Mouse (Mus musculus): ENCODE results near the gene C2cd4b. TPM values are rescaled to one million over a fixed set of nuclear protein-coding genes. Genes with fewer than 3 reads are reported as not detected.

C2cd4b gene
- polyA plus RNA-seq, 1 experiment: not detected

DNA sequence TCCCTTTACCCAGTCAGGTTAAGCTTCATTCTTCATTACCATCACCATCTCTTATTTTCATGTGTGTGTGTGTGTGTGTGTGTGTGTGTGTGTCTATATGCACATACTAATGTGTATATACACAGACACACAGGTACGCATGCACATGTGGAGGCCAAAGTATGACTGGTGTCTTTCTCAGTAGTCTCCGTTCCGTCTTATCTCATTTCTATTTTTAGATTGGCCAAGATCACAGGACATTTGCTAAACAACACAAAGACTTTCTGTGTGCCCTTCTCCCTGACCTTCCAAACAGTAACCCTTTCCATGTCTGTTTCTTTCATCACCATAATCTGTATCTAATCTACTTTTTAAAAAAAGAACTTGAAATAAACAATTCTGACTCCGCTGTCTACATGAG is 7.2 kb downstream of the C2cd4b start:
- peaks cover 57% of the 10 kb centered on the region for H3K27me3 ChIP-seq (ENCODE audit: control insufficient read depth, insufficient read depth, insufficient read length)
- H3ac ChIP-seq (ENCODE audit: control insufficient read depth, insufficient read length): no peak overlapping the region
- no peak overlapping the region for H3K4me2 ChIP-seq (ENCODE audit: low read depth)
- TF ChIP-seq MYOD1 (IDR thresholded peaks at IDR 0.05; ENCODE audit: control insufficient read depth in 1 of 3, insufficient read length in 2 of 3, low read depth in 2 of 3) (no peak), USF1 (IDR thresholded peaks at IDR 0.05; ENCODE audit: low read depth) (no peak), POLR2A (IDR thresholded peaks at IDR 0.05; ENCODE audit: insufficient read length, low read depth) (no peak), E2F4 (IDR thresholded peaks at IDR 0.05; ENCODE audit: insufficient read depth) (no peak), REST (IDR thresholded peaks at IDR 0.05; ENCODE audit: insufficient read depth, insufficient read length) (no peak), POLR2AphosphoS2 (IDR thresholded peaks at IDR 0.05; ENCODE audit: insufficient read length, low read depth) (no peak), CEBPB (IDR thresholded peaks at IDR 0.05; ENCODE audit: insufficient read depth, poor library complexity, severe bottlenecking) (no peak)
- no peaks in the 10 kb centered on the region for H3K79me2 ChIP-seq (ENCODE audit: control insufficient read depth, insufficient read depth)
- H3K4me3 ChIP-seq: no peak overlapping the region
- no peaks in the 10 kb centered on the region for H3K36me3 ChIP-seq (ENCODE audit: control insufficient read depth, insufficient read depth)

DNA sequence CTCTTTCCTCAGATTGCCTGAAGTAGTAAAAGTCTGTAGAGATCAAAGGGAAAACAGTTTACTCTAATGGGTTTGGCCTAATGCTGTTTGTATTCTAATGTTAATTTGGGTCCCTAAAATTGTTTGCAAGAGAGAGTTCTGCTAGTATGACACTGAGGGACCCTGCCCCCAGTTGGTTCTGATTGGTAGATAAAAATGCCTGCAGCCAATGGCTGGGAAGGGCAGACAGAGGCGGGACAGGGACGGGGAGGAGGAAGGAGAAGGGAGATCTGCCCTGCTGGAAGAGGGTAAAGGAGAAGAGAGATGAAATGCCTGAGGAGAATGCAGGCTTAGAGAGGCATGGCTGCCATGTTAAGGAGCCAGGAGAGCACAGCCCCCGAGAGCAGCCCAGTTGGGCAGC is 7.7 kb downstream of the C2cd4b start:
- no peak overlapping the region for H3ac ChIP-seq (ENCODE audit: control insufficient read depth, insufficient read length)
- peaks cover 56% of the 10 kb centered on the region for H3K27me3 ChIP-seq (ENCODE audit: control insufficient read depth, insufficient read depth, insufficient read length)
- H3K4me2 ChIP-seq (ENCODE audit: low read depth): no peak overlapping the region
- no peak overlapping the region for H3K4me3 ChIP-seq
- no peaks in the 10 kb centered on the region for H3K79me2 ChIP-seq (ENCODE audit: control insufficient read depth, insufficient read depth)
- no peaks in the 10 kb centered on the region for H3K36me3 ChIP-seq (ENCODE audit: control insufficient read depth, insufficient read depth)
- TF ChIP-seq POLR2A (IDR thresholded peaks at IDR 0.05; ENCODE audit: insufficient read length, low read depth): no peak
- no peak for TF ChIP-seq CEBPB (IDR thresholded peaks at IDR 0.05; ENCODE audit: insufficient read depth, poor library complexity, severe bottlenecking)
- no peak for TF ChIP-seq MYOD1 (IDR thresholded peaks at IDR 0.05; ENCODE audit: control insufficient read depth in 1 of 3, insufficient read length in 2 of 3, low read depth in 2 of 3)
- no peak for TF ChIP-seq SRF (IDR thresholded peaks at IDR 0.05; ENCODE audit: control insufficient read depth, insufficient read length, low read depth)
- TF ChIP-seq REST (IDR thresholded peaks at IDR 0.05; ENCODE audit: insufficient read depth, insufficient read length): no peak
- TF ChIP-seq MAX (IDR thresholded peaks at IDR 0.05; ENCODE audit: low read depth): no peak
- no peak for TF ChIP-seq TCF12 (IDR thresholded peaks at IDR 0.05; ENCODE audit: insufficient read depth, poor library complexity, severe bottlenecking)

DNA sequence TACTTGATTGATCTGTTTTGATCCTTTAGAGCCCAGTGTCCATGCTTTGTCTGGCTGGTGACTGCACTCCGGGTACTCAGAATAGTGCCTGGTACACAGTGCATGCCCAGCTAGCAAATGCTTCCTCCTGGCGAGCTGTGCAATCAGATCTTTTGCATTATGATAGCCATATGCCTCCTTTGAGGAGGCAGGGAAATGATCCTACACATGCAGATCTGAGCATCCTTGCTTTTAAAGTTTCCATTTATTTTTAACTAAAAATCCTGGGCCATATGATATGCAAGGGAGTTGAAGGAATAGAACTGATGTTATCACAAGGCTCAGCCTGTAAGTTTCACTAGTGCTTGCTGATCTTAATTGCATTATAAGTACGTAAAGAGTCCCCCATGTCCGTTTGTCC is 9.6 kb downstream of the C2cd4b start:
- TF ChIP-seq MYOG (IDR thresholded peaks at IDR 0.05; ENCODE audit: control insufficient read depth in 1 of 3, insufficient read depth in 1 of 3, insufficient read length in 2 of 3, low read depth in 2 of 3): no peak
- TF ChIP-seq POLR2A (IDR thresholded peaks at IDR 0.05; ENCODE audit: insufficient read length, low read depth): no peak
- TF ChIP-seq MYOD1 (IDR thresholded peaks at IDR 0.05; ENCODE audit: control insufficient read depth in 1 of 3, insufficient read length in 2 of 3, low read depth in 2 of 3): no peak
- no peak for TF ChIP-seq MAX (IDR thresholded peaks at IDR 0.05; ENCODE audit: low read depth)
- TF ChIP-seq REST (IDR thresholded peaks at IDR 0.05; ENCODE audit: insufficient read depth, insufficient read length): no peak
- no peak for TF ChIP-seq TCF3 (IDR thresholded peaks at IDR 0.05; ENCODE audit: insufficient read length, low read depth)
- no peak for TF ChIP-seq CEBPB (IDR thresholded peaks at IDR 0.05; ENCODE audit: insufficient read depth, poor library complexity, severe bottlenecking)
- no peak for TF ChIP-seq E2F4 (IDR thresholded peaks at IDR 0.05; ENCODE audit: insufficient read depth)
- no peak for TF ChIP-seq SRF (IDR thresholded peaks at IDR 0.05; ENCODE audit: control insufficient read depth, insufficient read length, low read depth)
- no peak for TF ChIP-seq USF1 (IDR thresholded peaks at IDR 0.05; ENCODE audit: low read depth)
- no peak for TF ChIP-seq POLR2AphosphoS2 (IDR thresholded peaks at IDR 0.05; ENCODE audit: insufficient read length, low read depth)
- H3K4me3 ChIP-seq: no peak overlapping the region
- peaks cover 50% of the 10 kb centered on the region for H3K27me3 ChIP-seq (ENCODE audit: control insufficient read depth, insufficient read depth, insufficient read length)

DNA sequence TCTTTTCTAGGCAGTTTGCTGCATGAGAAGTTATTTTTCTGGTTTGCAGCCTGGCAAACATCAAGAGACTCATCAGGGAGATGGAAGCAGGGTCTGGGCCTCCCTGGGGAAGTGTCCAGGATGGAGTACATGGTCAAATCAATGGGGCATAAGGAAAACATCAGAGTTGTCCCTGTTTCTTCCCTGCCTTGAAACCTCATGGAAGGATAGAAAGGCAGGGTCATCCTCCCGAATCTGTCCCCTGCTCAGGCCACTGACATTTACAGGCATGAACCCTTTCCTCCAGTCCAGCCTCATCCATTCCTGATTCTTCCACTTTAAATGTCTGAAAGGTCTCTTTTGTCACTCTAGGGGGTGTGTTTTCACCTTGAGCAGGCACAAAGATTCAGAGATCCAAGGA is 10.2 kb downstream of the C2cd4b start:
- Histone ChIP-seq H3K4me2 (ENCODE audit: low read depth) (no peak overlapping the region), H3K4me3 (no peak overlapping the region), H3K79me2 (ENCODE audit: control insufficient read depth, insufficient read depth) (no peaks in the 10 kb centered on the region), H3ac (ENCODE audit: control insufficient read depth, insufficient read length) (no peak overlapping the region), H3K27me3 (ENCODE audit: control insufficient read depth, insufficient read depth, insufficient read length) (peaks cover 54% of the 10 kb centered on the region), H3K36me3 (ENCODE audit: control insufficient read depth, insufficient read depth) (no peaks in the 10 kb centered on the region)
- TF ChIP-seq POLR2AphosphoS2 (IDR thresholded peaks at IDR 0.05; ENCODE audit: insufficient read length, low read depth): no peak

More for the DNA sequence above, 9.6 kb downstream of the C2cd4b start:
- H3K36me3 ChIP-seq (ENCODE audit: control insufficient read depth, insufficient read depth): no peaks in the 10 kb centered on the region
- no peak overlapping the region for H3ac ChIP-seq (ENCODE audit: control insufficient read depth, insufficient read length)
- H3K79me2 ChIP-seq (ENCODE audit: control insufficient read depth, insufficient read depth): no peaks in the 10 kb centered on the region
- H3K4me2 ChIP-seq (ENCODE audit: low read depth): no peak overlapping the region

DNA sequence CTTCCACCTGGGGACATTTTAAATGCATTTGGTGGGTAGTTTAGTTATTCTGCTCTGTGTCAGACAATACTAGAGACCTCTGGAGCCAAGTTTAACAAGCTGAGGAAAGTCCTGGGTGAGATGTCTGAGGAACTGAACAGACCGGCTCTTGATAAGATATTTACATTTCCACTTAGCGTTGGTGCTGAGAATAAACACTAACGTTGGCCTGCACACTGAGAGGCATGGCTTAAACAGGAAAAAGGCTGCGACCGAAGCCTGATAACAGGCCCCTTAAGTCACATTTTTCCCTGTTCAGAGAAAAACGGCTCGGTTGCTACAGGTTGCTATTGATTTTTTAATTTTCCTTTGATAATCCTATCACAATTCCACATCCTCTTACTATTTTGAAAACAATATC is 12.1 kb downstream of the C2cd4b start:
- Histone ChIP-seq H3ac (ENCODE audit: control insufficient read depth, insufficient read length) (no peak overlapping the region), H3K4me3 (no peak overlapping the region), H3K27me3 (ENCODE audit: control insufficient read depth, insufficient read depth, insufficient read length) (peaks cover 59% of the 10 kb centered on the region), H3K79me2 (ENCODE audit: control insufficient read depth, insufficient read depth) (no peaks in the 10 kb centered on the region), H3K4me2 (ENCODE audit: low read depth) (no peak overlapping the region), H3K36me3 (ENCODE audit: control insufficient read depth, insufficient read depth) (no peaks in the 10 kb centered on the region)
- no peak for TF ChIP-seq POLR2A (IDR thresholded peaks at IDR 0.05; ENCODE audit: insufficient read length, low read depth)
- TF ChIP-seq TCF12 (IDR thresholded peaks at IDR 0.05; ENCODE audit: insufficient read depth, poor library complexity, severe bottlenecking): no peak
- no peak for TF ChIP-seq E2F4 (IDR thresholded peaks at IDR 0.05; ENCODE audit: insufficient read depth)
- no peak for TF ChIP-seq SRF (IDR thresholded peaks at IDR 0.05; ENCODE audit: control insufficient read depth, insufficient read length, low read depth)
- no peak for TF ChIP-seq USF1 (IDR thresholded peaks at IDR 0.05; ENCODE audit: low read depth)
- TF ChIP-seq POLR2AphosphoS2 (IDR thresholded peaks at IDR 0.05; ENCODE audit: insufficient read length, low read depth): no peak
- no peak for TF ChIP-seq MAX (IDR thresholded peaks at IDR 0.05; ENCODE audit: low read depth)
- no peak for TF ChIP-seq CEBPB (IDR thresholded peaks at IDR 0.05; ENCODE audit: insufficient read depth, poor library complexity, severe bottlenecking)
